Mouse (Mus musculus): ENCODE results near the gene Olfr26.
"Not testable (repeated sequence)": the region's sequence is repeated elsewhere in the genome, so short reads cannot be mapped to it uniquely, and the experiment has no call there.

The Olfr26 gene

DNA sequence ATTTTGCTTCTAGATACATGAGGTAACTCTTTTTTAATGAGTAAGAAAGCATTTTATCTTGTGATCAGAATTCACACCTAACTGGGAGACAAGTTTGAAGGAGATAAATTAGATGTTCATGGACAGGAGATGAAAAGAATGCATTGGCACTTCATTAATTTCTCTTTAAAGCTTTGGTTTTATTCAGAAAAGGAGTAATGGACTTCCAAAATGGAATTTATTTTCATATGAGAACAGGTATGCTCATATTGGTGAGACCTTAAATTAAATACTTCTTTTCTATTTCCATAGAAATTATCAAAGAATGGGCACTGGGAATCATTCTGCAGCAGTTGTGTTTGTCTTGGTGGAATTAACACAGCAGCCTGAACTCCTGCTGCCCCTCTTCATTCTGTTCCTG, at the start of gene Olfr26:
TSS of gene Olfr26 (plus strand) at position 301 of the 400 bp plus-strand sequence.
- DNase-seq (ENCODE audit: low spot score): no peak

DNA sequence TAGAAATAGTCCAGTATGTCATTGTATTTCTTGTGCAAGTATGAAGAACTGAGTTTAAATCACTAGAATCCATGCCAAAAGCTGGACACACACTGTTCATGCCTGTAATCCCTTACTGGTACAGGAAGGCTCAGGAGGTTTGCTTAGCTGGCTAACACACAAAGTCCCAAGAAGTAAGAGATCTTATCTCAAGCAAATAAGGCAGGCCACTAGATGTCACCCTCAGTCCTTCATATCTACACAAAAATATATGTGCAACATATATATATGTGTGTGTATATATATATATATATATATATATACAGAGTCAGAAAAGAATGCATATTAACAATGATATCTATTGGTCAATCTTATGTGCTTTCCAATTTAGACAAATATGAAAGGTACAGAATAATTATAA, 49.2 kb upstream of the Olfr26 start:
- peak; percentile 7 for DNase-seq (ENCODE audit: low spot score)

DNA sequence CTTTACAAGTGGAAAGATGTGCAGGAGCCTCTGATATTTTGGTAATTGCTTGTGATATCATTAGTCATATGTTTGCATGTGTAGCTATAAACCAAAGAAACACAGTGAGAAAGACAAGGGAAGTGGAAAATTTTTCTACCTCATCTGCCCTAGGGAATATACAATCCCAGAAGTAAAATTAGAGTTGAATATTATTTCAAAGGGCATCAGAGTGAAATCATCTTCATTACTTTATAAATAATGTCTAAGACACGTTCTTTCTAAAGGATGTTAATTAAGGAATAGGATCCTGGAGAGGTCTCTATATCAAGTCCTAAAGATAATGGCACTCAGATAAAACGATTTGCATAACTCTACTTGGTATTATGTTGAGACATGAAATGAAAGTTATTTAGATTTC, 40.5 kb upstream of the Olfr26 start, which contains the start of gene Olfr922:
TSS of gene Olfr922 (plus strand) at position 301 of the 400 bp plus-strand sequence.
- DNase-seq (ENCODE audit: low spot score): no peak

DNA sequence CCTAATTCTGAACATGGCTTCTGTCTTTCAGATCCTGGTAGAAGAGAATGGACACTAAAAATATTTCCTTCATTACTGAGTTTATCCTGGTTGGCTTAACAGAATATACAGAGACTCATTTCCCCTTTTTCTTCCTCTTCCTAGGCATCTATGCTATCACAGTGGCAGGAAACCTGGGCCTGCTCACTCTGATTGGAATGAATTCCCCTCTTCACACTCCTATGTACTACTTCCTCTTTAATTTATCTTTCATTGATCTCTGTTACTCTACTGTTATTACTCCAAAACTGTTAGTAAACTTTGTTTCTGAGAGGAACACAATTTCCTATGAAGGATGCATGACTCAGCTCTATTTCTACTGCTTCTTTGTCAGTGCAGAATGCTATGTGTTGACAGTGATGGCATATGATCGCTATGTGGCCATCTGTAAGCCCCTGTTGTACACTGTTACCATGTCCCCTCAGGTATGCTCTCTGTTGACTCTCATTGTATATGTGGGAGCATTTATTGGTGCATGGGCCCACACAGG, 39.3 kb upstream of the Olfr26 start:
- no peak for DNase-seq (ENCODE audit: low spot score)

DNA sequence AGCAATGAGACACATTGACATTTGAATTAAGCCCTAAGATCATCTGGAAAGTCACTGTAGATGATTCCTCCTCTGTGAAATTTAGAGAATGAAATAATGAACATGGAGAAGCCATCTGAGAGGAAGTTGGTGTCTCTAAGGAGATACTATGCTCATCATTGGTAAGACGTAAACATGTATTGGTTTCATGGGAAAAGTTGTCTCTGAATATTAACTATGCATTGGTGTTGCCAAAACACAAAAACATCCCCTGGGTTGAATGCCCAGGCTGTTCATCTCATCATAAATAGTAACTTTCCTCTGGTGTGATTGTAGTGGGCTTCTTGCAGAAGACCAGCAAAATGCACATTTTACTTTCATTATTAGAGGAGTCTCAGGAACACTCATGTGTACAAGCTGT, 28.6 kb upstream of the Olfr26 start, which contains the start of gene Olfr923:
TSS of gene Olfr923 (plus strand) at position 301 of the 400 bp plus-strand sequence.
- DNase-seq (ENCODE audit: low spot score): no peak

DNA sequence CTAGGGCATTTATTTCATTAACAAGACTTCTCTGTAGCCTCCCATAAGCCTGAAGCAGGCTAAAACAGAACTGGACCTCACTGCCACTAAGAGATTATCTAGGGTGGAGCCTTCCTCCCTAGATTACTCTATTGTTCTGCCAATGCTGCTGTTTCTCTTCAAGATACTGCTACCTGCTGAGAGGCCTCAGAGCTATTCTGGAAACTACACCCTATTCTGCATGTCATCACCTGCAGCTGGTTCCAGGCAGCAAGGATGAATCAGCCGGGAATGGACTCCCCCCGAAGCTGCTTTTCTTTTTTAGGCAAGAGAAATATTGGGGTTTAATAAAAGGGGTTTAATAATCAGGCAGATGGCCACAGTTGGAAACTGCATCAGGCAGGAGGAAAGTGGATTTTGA, 21.8 kb upstream of the Olfr26 start:
- DNase-seq (ENCODE audit: low spot score): no peak

DNA sequence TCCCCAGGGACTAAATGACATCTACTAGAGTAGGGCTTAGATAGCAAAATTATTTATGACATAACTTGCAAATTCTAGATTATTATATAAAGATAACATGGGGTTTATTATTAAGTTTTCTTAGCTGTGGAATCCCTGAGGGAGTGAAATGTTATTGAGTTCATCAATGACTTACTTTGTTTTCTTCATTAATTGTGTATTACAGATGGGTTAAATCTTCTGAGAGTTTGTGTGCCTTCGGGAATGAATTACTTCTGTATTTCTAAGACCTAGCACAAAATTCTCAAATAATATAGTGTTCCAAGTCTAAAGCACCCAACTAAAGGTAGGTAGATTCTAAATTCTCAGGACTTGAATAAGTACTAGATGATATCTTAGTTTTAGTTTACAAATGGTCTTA, 10.7 kb upstream of the Olfr26 start, which contains the start of gene Olfr924:
TSS of gene Olfr924 (plus strand) at position 301 of the 400 bp plus-strand sequence.
- DNase-seq (ENCODE audit: low spot score): no peak

DNA sequence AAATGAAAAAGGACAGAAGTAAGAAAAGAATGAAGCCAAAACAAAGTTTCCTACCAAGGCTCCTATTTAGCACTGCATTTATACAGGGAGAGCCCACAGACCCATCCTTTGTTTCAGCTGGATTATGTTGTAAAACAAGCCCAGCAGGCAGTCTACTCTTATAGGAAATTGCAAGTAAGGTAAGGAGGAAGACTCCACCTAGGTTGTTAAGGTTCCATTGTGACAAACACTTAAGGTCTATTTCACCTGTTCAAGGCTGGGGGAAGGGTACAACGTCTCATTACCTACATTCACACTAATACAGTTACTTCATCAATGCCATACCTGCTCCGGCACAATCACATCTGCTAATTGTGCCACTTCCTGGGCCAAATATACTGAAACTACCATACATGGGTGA, 20.0 kb downstream of the Olfr26 start:
- not testable (repeated sequence) for DNase-seq (ENCODE audit: low spot score)

DNA sequence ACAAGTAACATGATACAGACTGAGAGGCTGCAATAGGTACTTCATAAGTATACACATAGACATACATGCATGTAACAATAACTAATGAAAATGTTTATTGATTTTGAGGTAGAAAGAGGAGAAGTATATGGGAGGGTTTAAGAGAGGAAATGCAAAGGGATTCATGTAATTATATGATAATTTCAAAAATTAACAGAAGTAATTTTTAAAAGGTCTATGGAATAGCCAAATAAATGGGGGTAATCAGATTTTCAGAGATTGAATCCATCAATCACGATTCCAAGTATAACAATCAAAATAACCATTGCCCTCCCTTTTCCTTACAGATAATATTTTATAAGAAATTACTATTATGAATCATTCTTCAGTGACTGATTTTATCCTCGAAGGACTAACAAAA, 22.0 kb downstream of the Olfr26 start, which contains the start of gene Olfr926:
TSS of gene Olfr926 (plus strand) at position 301 of the 400 bp plus-strand sequence.
- DNase-seq (ENCODE audit: low spot score): no peak
